Mouse (Mus musculus): ENCODE results near the gene Tcf3. TPM values are rescaled to one million over a fixed set of nuclear protein-coding genes. Genes with fewer than 3 reads are reported as not detected.

The Tcf3 gene
- total and polyA plus RNA-seq, 3 experiments: 16.5 to 25.0 (median 18.0) TPM

DNA sequence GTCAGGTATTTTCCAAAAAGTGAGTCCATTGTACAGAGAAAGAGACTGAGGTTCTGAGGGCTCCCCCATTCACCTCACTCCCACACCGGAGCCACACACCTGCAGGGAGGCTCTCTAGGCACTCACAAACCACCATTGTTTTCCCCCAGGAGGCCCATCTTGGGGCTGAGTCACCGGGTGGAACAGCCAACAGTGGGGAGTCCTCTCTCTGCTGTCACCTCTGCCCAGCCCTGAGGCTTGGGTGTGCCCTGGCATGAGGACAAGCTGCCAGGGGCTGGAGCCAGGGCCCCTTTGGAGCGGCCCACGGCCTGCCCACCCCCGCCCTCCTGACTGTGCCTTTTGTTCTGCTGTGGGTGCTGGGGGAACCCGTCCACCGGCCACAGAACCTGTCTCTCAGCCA lies 2.3 kb upstream of the Tcf3 start:
- WGBS: 41% methylated on average over 7 of the region's 7 CpGs
- intact Hi-C loops (cut with DNase I): no loop called here
- Histone ChIP-seq H3K36me3 (ENCODE audit: control insufficient read depth, insufficient read depth, low read length) (no peaks in the 10 kb centered on the region), H3K4me3 (no peak overlapping the region), H3K27ac (no peak overlapping the region), H3K79me2 (replicated peaks; ENCODE audit: control insufficient read depth, insufficient read depth, low read length) (peaks cover 4% of the 10 kb centered on the region; the same call in 1 of the 2 replicates), H3K4me1 (ENCODE audit: control insufficient read depth, insufficient read depth, low read length) (peaks cover 1% of the 10 kb centered on the region; the same call in 1 of the 2 replicates), H3K27me3 (ENCODE audit: control insufficient read depth, insufficient read depth, low read length) (no peaks in the 10 kb centered on the region), H3K9ac (ENCODE audit: low read depth, low read length) (no peak overlapping the region)
- no peak for DNase-seq
- TF ChIP-seq CTCF (IDR thresholded peaks at IDR 0.05) (no peak), POLR2A (IDR thresholded peaks at IDR 0.05; ENCODE audit: insufficient read depth, low read depth, low read length) (no peak)

DNA sequence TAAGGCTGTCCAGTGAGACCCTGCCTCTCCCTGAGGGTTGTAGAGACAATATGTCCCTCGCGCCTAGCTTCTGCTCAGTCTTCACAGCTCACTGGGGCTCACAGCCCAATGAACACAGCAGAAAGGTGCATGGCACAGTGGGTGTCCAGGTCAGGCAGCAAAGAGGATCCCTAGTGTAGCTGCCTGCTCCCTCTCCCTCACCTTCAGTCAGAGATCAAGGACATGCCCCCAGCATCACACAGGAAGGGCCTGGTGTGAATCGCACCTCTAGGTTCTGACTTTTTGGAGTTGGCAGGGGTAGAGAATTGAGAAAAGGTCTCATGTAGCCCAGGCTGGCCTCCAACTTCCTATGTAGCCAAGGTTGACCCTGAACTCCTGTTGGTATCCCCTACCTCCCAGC lies 1.4 kb upstream of the Tcf3 start:
- peaks cover 1% of the 10 kb centered on the region; the same call in 1 of the 2 replicates for H3K4me1 ChIP-seq (ENCODE audit: control insufficient read depth, insufficient read depth, low read length)
- TF ChIP-seq POLR2A (IDR thresholded peaks at IDR 0.05; ENCODE audit: insufficient read depth, low read depth, low read length) (no peak), CTCF (IDR thresholded peaks at IDR 0.05) (no peak), EP300 (IDR thresholded peaks at IDR 0.05; ENCODE audit: insufficient read depth, low read depth, low read length) (no peak)
- no peaks in the 10 kb centered on the region for H3K36me3 ChIP-seq (ENCODE audit: control insufficient read depth, insufficient read depth, low read length)
- intact Hi-C loops (cut with DNase I): loop anchor here (5.0 kb wide), 2 partner anchors 38 to 267 kb away; partner anchors contain the start of genes Izumo4, Mbd3 and Mob3a
- WGBS: 75% methylated on average over 3 of the region's 3 CpGs
- no peak overlapping the region for H3K4me3 ChIP-seq
- H3K27ac ChIP-seq: no peak overlapping the region
- no peak for DNase-seq
- no peak overlapping the region for H3K9ac ChIP-seq (ENCODE audit: low read depth, low read length)
- H3K27me3 ChIP-seq (ENCODE audit: control insufficient read depth, insufficient read depth, low read length): no peaks in the 10 kb centered on the region
- peaks cover 4% of the 10 kb centered on the region; the same call in 1 of the 2 replicates for H3K79me2 ChIP-seq (replicated peaks; ENCODE audit: control insufficient read depth, insufficient read depth, low read length)

DNA sequence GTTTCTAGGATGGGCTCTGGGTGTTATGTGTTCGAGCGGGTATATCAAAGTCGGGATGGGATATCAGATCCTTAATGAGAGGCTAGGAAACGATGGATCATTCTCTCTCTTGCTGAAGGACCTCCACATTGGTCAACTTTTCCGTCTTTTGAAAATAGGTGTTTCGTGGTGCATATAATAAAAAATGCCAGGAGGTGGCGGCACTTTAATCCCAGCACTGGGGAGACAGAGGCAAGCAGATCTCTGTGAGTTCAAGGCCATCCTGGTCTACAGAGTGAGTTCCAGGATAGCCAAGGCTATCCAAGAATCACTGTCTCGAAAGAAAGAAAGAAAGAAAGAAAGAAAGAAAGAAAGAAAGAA lies 766 bp upstream of the Tcf3 start:
- H3K9ac ChIP-seq (ENCODE audit: low read depth, low read length): no peak overlapping the region
- no peaks in the 10 kb centered on the region for H3K36me3 ChIP-seq (ENCODE audit: control insufficient read depth, insufficient read depth, low read length)
- 10% methylated on average over 8 of the region's 8 CpGs for WGBS
- intact Hi-C loops (cut with DNase I): loop anchor here (5.0 kb wide), 2 partner anchors 37 to 268 kb away; partner anchors contain the start of genes Izumo4, Mbd3 and Mob3a
- DNase-seq: no peak
- TF ChIP-seq EP300 (IDR thresholded peaks at IDR 0.05; ENCODE audit: insufficient read depth, low read depth, low read length): no peak
- TF ChIP-seq CTCF (IDR thresholded peaks at IDR 0.05): peak; percentile 13; the same call in 1 of the 2 replicates
- H3K4me3 ChIP-seq: no peak overlapping the region
- H3K4me1 ChIP-seq (ENCODE audit: control insufficient read depth, insufficient read depth, low read length): peaks cover 1% of the 10 kb centered on the region; the same call in 1 of the 2 replicates
- no peak overlapping the region for H3K27ac ChIP-seq
- H3K27me3 ChIP-seq (ENCODE audit: control insufficient read depth, insufficient read depth, low read length): no peaks in the 10 kb centered on the region
- peaks cover 4% of the 10 kb centered on the region; the same call in 1 of the 2 replicates for H3K79me2 ChIP-seq (replicated peaks; ENCODE audit: control insufficient read depth, insufficient read depth, low read length)

GRCm38 (mm10) chr10:80432936-80433512 lies 423 bp downstream of the Tcf3 start:
- intact Hi-C loops (cut with DNase I): loop anchor here (5.0 kb wide), 2 partner anchors 36 to 269 kb away; partner anchors contain the start of genes Izumo4, Mbd3 and Mob3a

GRCm38 (mm10) chr10:80432387-80432785 lies 1.1 kb downstream of the Tcf3 start:
- H3K27ac ChIP-seq: peak overlapping the region; percentile 99
- peaks cover 4% of the 10 kb centered on the region; the same call in 1 of the 2 replicates for H3K79me2 ChIP-seq (replicated peaks; ENCODE audit: control insufficient read depth, insufficient read depth, low read length)
- peak overlapping the region; percentile 82 for H3K9ac ChIP-seq (ENCODE audit: low read depth, low read length)
- H3K4me1 ChIP-seq (ENCODE audit: control insufficient read depth, insufficient read depth, low read length): peaks cover 1% of the 10 kb centered on the region; the same call in 1 of the 2 replicates
- WGBS: 10% methylated on average over 4 of the region's 4 CpGs
- TF ChIP-seq EP300 (IDR thresholded peaks at IDR 0.05; ENCODE audit: insufficient read depth, low read depth, low read length): no peak
- no peak for TF ChIP-seq CTCF (IDR thresholded peaks at IDR 0.05)
- TF ChIP-seq POLR2A (IDR thresholded peaks at IDR 0.05; ENCODE audit: insufficient read depth, low read depth, low read length): no peak
- intact Hi-C loops (cut with DNase I): loop anchor here (5.0 kb wide), 2 partner anchors 35 to 270 kb away; partner anchors contain the start of genes Izumo4, Mbd3 and Mob3a
- H3K36me3 ChIP-seq (ENCODE audit: control insufficient read depth, insufficient read depth, low read length): no peaks in the 10 kb centered on the region
- no peak for DNase-seq
- H3K27me3 ChIP-seq (ENCODE audit: control insufficient read depth, insufficient read depth, low read length): no peaks in the 10 kb centered on the region
- H3K4me3 ChIP-seq: peak overlapping the region; percentile 96

More at GRCm38 (mm10) chr10:80432936-80433512, 423 bp downstream of the Tcf3 start:
- WGBS: 1% methylated on average over 60 of the region's 60 CpGs
- no peaks in the 10 kb centered on the region for H3K27me3 ChIP-seq (ENCODE audit: control insufficient read depth, insufficient read depth, low read length)
- peaks cover 1% of the 10 kb centered on the region; the same call in 1 of the 2 replicates for H3K4me1 ChIP-seq (ENCODE audit: control insufficient read depth, insufficient read depth, low read length)
- peak in 1 of 2 experiments; percentile 40 for DNase-seq
- TF ChIP-seq CTCF (IDR thresholded peaks at IDR 0.05) (no peak), EP300 (IDR thresholded peaks at IDR 0.05; ENCODE audit: insufficient read depth, low read depth, low read length) (no peak), POLR2A (IDR thresholded peaks at IDR 0.05; ENCODE audit: insufficient read depth, low read depth, low read length) (no peak)
- H3K79me2 ChIP-seq (replicated peaks; ENCODE audit: control insufficient read depth, insufficient read depth, low read length): peaks cover 4% of the 10 kb centered on the region; the same call in 1 of the 2 replicates
- H3K27ac ChIP-seq: peak overlapping the region; percentile 99
- H3K9ac ChIP-seq (ENCODE audit: low read depth, low read length): peak overlapping the region; percentile 82
- H3K36me3 ChIP-seq (ENCODE audit: control insufficient read depth, insufficient read depth, low read length): no peaks in the 10 kb centered on the region
- H3K4me3 ChIP-seq: peak overlapping the region; percentile 96
